Mouse (Mus musculus) heart, adult 2 months (tissue): ENCODE measurements around the gene Slc22a8.

Source experiments
- CTCF ChIP-seq: fragments of 200-600 bp; IDR thresholded peaks from 2 replicates; pipeline ENCODE4 v1.8.1; 2022; ENCODE audit warnings: antibody characterized with exemption, mild to moderate bottlenecking, moderate library complexity
- EP300 ChIP-seq: fragments of 200-500 bp; IDR thresholded peaks from 2 replicates; pipeline ENCODE4 v1.6.1; 2011; ENCODE audit warnings: low read depth, low read length, control low read depth; ENCODE audit not compliant: insufficient read depth

DNA sequence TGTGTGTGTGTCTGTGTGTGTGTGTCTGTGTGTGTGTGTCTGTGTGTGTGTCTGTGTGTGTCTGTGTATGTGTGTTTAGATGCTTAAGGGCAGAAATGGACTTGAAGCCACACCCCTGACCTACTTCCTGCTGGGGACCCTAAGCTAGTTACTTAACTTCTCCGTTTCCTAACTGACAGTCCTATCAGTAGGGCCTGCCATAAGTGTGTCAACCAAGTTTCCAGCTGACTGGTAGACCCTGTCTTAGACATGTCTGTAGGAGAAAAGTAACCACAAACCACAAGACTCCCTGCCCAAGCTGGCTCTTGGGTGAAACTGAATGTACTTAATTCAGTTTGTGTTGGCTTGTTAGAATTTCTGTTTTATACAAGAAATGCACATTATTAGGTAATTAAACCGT is 1.1 kb downstream of the Slc22a8 start:
- TF ChIP-seq CTCF, result no peak
- no peak for TF ChIP-seq EP300
